Mouse (Mus musculus) natural killer cell, adult 2 months (primary cell): ENCODE measurements around the gene Mak.

ENCODE experiments used
- DNase-seq, 2 experiments: peaks; one replicate each; pipeline ENCODE4 v3.0.0; 2022; ENCODE audit warnings: low spot score in 2 of 2

The Mak gene

DNA sequence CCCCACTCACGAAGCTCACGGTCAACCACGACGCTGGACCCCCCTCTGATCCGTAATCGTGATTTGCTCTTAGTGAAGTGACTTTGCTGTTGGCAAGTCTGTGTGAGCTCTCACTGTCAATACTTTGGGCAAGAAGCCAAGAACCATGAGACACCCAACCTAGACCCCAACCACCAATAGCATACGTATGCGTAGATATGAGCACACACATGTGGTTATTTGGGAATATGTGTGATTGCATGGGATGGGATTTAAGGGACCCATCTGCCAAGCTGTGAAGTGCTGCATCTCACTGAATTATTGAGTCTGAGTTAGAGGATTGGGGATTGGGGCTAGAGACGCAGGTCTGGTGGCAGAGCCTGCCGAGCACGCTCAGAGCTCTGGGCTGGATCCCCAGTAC is 7.9 kb downstream of the Mak start:
- no peak for DNase-seq

GRCm38 (mm10) chr13:41067618-41068017 is 11.9 kb downstream of the Mak start:
- no peak for DNase-seq

GRCm38 (mm10) chr13:41051965-41052364 is 27.5 kb downstream of the Mak start:
- DNase-seq: no peak

DNA sequence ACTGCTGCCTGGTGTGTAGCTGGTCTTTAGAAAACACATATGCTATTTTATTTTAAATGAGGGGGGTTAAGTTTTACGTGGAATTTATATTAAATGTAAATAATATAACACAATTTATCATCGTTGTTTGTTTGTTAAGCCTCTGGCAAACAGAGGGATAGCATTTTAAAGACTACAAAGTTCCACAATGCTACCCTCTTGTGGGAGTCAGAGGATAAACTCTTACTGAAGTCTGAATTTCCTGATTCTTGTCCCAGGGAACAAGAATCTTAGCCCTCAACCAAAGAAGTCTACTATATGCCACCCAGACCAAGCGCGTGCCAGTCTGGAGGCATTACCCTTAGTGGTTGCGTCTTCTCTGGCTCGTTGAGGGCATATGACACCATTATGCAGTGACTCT is 32.2 kb downstream of the Mak start:
- DNase-seq: no peak

- no peak for DNase-seq
These were observed 33.6 kb downstream of the Mak start for GRCm38 (mm10) chr13:41045901-41046300.

DNA sequence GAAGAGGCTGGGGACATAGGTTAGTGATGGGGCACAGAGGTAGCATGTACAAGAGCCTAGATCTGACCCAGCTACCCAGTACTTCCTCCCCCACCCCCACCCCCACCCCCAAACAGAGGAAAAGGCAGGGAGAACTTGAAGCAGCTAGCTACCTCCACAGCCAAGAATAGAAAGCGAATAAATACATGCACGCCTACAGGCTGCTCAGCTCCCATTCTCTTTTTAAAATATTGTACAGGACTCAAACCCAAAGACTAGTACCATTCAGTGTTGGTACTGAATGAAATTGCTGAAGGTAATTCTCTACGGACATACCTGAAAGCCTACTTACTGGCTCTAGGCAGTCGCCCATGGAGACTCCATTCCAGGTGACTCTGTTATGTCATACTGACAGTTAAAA is 37.0 kb downstream of the Mak start:
- DNase-seq: no peak

- no peak for DNase-seq
These were observed 49.4 kb downstream of the Mak start for GRCm38 (mm10) chr13:41030098-41030497.

GRCm38 (mm10) chr13:41022099-41022498 is 57.4 kb downstream of the Mak start:
- DNase-seq: no peak

GRCm38 (mm10) chr13:41021607-41022006 is 57.9 kb downstream of the Mak start:
- no peak for DNase-seq

DNA sequence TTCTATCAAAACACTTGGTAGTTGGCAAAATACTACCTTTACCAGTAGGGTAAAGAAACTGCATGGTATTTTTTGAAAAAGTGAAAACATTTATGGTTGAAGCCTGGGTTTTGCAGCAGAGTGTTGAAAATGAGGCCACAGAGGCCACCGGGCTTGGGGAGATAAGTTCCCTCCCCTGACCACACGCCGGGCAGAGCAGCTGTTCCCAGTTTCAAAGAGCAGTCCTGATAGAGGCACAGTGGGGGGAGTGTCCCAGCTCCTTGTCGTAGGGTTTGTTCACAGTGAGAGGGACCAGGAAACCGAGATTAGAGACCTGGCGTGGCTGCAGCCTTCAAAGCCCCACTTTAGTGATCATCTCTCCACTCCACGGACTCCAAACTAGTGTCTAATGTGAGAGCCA is 59.0 kb downstream of the Mak start:
- DNase-seq: no peak

GRCm38 (mm10) chr13:41018756-41019591 is 60.5 kb downstream of the Mak start:
- no peak for DNase-seq

DNA sequence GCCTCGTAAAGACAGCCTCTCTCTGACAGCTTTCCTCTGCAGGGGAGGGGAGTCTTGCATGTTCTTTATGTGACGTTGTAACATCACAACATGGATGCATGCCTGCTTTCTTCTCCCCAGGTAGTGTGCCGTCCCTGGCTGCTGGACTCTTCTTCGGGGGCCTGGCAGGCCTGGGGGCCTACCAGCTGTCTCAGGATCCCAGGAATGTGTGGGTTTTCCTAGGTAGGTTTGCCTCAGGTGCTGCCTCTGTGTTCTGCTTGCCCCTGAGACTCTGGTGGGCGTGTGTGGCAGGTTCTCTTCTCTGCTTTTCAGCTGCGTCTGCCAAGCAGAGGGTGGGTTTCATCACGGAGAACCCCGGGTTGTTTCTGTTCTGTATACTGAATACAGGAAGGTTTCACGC is 61.3 kb downstream of the Mak start:
- DNase-seq: no peak

- DNase-seq: no peak
These were observed 61.7 kb downstream of the Mak start for GRCm38 (mm10) chr13:41017832-41018231.

DNA sequence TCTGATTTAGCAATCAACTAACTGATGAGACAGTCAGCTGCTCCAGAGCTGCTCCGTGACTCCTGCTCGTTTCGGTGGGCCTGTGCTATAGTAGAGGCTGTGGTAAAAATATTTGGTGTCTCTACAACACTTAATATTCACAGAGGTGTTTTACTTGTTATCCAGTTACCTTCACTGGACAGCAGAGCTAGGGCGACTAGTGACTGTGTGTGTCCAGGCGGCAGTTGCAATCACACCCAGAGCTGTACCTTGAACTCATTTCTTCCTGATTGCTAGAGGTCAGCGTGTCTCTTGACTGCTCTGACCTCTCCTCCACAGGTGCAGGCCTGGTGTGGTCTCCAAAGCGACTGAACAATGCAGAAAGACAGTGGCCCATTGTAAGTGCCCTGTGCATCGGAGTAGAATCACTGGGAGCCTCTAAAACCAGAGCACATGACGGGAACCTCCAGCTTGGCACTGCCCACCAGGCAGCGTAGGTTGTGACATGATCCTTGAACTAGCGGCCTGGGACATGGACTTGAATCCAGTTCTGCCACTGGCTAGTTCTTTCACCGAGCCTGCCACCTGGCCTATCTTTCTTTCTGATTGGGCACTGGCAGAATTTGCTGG is 62.6 kb downstream of the Mak start:
- DNase-seq: no peak

GRCm38 (mm10) chr13:41015829-41016634 is 63.5 kb downstream of the Mak start, which contains the start of gene Tmem14c:
TSS of gene Tmem14c (plus strand) at chr13:41016292.
- peak; percentile 87 to 90 for DNase-seq

- no peak for DNase-seq
These were observed 70.6 kb downstream of the Mak start for GRCm38 (mm10) chr13:41008946-41009345.

DNA sequence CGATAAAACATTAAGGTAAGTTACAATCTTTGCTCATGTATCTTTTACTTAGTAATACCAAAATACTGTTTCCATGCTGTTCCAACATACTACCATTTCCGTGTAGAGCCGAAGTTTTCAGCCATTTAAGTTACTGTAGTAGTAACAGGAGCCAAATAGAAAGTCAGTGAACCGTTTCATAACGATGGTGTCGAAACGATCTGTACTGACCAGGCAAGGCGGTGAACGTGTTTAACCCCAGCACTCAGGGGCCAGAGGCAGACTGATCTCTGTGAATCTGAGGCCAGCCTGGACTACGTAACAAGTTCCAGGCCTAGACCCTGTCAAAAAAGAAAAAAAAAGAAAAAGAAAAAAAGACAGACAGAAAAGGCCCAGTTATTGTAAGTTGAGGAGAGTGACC is 71.2 kb downstream of the Mak start:
- DNase-seq: no peak

- no peak for DNase-seq
These were observed 73.3 kb downstream of the Mak start for GRCm38 (mm10) chr13:41006244-41006643.

DNA sequence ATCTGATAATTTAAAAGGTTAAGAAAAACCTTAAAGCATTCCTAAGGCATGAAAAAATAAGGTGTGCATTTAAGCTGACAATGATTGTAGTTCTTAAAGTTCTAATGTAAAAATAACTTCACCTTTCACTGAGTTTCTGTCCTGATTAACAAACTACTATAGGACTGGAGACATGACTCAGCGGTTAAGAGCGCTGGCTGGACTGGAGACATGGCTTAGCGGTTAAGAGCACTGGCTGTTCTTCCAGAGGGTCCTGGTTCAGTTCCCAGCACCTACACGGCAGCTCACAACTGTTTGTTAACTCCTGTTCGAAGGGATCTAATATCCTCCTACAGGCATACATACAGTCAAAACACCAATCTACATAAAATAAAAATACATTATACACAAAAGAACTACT is 77.5 kb downstream of the Mak start:
- no peak for DNase-seq

DNA sequence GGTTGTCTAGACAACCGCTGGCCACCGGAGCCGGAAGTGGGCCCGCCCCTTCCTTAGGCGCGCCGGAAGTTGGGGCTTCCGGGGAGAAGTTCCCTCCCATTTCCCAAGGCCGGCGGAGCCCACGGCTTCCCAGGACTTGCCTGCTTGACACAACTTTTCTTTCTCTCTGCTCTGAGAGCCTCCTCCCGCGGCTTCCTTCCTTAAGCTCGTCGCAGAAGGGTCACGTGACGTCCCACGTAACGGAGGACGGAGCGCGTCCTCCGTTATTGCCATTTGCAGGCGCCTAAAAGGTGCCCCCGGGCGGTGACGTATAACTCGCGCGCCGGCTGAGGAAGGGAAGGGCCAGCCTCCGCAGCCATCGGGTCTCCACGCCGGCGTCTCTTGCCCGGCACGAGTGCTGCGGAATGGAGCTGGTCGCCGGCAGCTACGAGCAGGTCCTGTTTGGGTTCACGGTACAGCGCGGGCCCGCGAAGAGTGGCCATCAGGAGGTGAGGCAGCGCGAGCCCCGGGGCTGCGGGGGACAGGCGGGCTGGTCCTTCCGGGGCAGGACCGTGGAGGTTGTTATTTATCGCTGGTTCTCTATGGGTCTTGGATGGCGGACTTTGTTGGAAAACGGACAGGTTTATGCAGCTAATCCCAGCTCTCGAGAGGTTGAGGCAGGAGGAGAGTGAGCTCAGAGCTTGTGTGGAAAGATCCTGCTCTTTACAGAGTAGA is 78.4 kb downstream of the Mak start, which contains the start of gene Pak1ip1:
TSS of gene Pak1ip1 (plus strand) at position 98 of the 714 bp plus-strand sequence.
- DNase-seq: peak; percentile 92 to 94

- no peak for DNase-seq
These were observed 79.2 kb downstream of the Mak start for GRCm38 (mm10) chr13:41000140-41000925.
